Mouse (Mus musculus) urinary bladder, adult 2 months (tissue): ENCODE data around the gene Olfr279. TPM values are rescaled to one million over a fixed set of nuclear protein-coding genes. Genes with fewer than 3 reads are reported as not detected.
A peak's percentile ranks its signal among the peaks of the same experiment; 100 is the strongest.
"Not testable (repeated sequence)": the region's sequence is repeated elsewhere in the genome, so short reads cannot be mapped to it uniquely, and the experiment has no call there.

Source experiments
- DNase-seq: peaks from one replicate; pipeline ENCODE4 v3.0.0; 2022; ENCODE audit warnings: low spot score
- polyA plus RNA-seq: library from polyadenylated mRNA; depleted of rRNA; stranded (reverse); fragments of >200 nt; gene quantifications from 2 replicates; pipeline ENCODE4 v1.2.3, GENCODE M21; 2012

The Olfr279 gene
- polyA plus RNA-seq, 1 experiment: not detected

DNA sequence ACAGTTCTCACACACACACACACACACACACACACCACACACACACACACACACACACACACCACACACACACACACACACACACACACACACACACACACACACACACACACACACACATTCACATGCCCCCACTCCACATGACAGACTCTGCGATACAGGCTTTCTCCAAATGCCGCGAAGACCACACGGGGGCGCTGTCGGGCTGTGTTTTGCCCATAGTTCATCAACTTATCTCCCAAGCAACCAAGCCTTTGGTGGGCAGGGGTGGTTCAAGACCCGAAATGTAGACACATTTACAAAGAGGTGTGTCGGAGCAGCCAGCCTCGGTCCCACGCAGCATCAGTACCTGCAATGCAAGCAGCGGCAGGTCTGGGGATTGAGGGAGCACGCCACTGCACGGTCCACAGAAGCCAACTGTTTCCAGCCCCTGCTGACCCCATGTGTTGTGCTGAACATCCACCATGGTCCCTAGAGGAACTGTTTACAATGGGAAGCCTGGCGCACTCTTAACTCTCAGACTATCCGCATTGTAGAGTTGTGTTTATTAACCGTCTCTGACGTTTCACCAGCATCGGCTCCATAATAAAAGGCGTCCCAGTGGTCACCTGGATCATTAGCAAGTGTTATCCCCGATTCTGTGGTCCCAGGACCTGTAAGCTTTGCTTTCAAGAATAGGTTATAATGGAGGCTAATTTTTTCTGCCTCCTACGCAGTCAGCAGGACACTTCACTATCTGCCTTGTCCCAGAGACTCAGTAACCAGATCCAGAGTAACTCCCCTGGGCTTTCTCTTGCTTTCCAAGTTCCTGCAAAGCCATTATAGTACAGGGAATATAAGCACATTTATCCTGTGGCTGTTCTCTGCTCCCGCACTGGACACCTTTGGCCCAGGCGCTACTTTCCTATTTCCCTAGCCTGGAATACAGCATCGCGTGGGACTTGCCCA lies 18.5 kb downstream of the Olfr279 start:
- peak; percentile 57 for DNase-seq

- no peak for DNase-seq
Measured at GRCm38 (mm10) chr15:98511386-98511928, 19.3 kb downstream of the Olfr279 start.

GRCm38 (mm10) chr15:98512232-98512631 lies 20.0 kb downstream of the Olfr279 start:
- no peak for DNase-seq

- DNase-seq: no peak
Measured at GRCm38 (mm10) chr15:98512799-98513321, 20.7 kb downstream of the Olfr279 start.

- not testable (repeated sequence) for DNase-seq
Measured at GRCm38 (mm10) chr15:98513676-98514075, 21.5 kb downstream of the Olfr279 start.

GRCm38 (mm10) chr15:98514146-98514545 lies 21.9 kb downstream of the Olfr279 start:
- DNase-seq: no peak

- not testable (repeated sequence) for DNase-seq
Measured at GRCm38 (mm10) chr15:98514845-98515244, 22.6 kb downstream of the Olfr279 start.

DNA sequence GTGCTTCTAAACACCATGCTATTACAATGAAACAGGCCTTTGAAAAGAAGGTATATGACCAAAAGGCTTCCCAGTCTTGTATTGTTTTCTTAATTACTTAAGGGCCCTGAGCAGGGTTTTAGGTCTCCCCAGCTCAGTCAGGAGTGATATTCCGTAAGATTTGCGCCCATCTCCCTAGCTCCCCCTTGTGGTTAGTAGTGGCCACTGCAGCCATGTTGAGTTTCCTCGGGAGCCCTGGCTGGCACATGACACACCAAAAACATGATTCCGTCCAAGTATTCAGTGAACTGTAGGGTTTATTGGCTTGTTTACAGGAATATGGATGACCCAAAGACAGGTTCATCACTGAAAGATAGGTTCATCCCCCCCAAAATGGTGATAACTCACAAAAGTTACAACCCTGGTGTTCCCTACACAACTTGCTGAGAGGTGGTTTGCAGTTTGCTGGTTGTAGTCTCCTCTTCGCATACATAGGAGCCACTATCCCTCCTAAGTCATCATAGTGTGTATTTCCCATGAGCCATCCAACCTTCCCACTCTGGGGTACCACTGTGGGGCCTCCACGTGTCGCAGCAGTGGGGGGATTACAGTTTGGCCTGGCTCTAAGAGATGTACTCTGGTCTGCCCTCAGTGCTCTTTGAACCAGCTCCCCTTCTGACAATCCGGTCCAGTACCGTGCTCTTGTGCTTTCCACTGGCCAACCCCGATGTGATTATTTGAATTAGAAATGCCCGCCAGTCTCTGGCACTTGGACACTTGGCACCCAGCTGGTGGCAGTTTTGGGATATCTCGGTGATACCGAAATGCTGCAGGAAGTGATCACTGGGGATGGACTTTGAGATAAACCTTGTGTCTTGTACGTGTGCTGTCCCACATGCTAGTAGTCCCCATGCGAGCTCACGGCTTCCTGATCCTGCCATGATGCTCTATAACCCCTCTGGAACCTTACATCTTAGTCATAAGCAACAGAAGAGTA lies 25.5 kb downstream of the Olfr279 start:
- DNase-seq: no peak

DNA sequence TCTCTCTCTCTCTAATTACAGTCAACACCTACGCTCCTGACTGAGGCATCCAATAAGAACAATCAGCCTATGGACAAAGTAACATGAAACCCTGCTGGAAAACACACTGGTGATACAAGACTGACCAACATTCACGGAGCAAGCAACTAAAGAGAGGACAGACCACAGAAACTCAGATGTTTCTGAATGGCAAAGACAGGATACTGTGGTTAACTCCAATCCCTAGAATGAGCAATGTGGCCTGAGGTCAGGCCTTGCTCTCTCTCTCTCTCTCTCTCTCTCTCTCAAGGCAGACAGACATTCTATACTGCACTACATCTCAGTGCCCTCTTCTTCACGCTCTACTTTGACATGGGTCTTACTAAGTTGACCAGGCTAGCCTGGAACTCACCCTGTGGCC lies 29.0 kb downstream of the Olfr279 start:
- no peak for DNase-seq

DNA sequence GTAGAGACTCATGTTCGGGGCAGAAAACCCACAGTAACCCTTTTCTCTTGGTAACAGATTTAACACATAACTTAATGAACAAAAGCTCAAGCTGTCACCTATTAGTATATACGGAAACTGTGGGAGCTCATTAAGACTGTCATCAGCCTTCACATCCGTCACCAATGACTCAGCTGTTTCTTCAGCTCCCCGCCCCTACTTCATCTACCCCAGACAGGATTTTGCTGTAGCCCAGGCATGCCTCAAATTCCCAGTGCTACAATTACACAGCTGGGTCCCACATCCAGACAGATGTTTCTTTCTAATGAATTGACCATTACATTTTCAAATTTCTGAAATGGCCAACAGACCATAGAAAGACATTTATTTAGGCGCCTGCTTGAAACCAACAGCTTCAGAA lies 33.9 kb downstream of the Olfr279 start:
- no peak for DNase-seq

DNA sequence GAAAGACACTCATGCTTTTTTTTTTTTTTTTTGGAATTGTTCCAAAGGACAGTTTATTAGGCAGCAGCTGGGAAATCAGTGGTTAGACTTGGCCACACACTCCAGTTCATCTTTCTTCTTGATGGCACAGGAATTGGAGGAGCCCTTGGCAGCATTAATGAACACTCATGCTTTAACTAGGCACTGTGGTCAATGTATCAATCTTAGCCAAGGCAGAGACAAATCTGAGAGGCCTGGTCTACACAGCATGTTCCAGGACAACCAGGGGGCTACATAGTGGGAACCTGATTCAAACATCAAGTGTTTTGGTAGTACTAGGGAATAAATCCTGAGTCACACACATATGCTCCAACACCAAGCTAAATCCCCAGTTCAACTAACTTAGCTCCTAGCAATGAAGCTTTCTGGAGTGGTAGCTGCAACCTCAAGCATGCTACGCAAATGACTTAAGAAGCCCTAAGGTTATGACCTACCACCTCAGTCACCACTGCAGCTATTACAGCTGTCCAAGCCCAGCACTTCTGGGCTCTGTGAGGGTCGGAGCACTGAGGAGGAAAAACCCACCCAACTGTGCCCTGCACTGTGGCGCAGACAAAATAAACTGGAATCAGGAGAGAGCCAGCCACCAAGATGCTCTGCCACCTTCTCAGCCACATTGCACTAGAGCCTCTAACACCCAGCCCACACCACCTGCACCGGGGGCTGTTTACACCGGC lies 35.0 kb downstream of the Olfr279 start:
- no peak for DNase-seq

DNA sequence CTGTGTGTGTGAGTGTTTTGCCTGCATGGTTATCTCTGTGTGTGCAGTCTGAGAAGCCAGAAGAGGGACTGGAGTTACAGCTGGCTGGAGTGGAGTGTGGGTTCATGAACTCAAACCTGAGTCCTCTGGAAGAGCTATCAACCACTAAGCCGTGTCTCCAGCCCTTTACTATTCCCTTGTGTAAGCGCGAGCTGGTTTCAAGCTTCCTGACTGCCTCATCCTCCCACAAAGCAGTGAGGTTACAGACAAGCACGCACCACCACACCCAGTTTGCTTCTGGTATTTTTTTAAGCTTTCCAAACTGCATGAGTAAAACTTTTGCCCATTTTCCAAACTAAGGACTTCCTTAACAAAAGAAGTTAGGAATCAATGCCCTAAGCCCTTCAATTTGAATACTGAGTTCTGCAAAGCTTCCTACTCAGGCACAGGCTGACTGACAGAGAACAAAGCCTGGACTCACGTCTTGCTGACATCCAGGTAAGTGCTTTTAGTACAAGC lies 35.9 kb downstream of the Olfr279 start:
- DNase-seq: no peak

- no peak for DNase-seq
Measured at GRCm38 (mm10) chr15:98532281-98532680, 40.1 kb downstream of the Olfr279 start.

DNA sequence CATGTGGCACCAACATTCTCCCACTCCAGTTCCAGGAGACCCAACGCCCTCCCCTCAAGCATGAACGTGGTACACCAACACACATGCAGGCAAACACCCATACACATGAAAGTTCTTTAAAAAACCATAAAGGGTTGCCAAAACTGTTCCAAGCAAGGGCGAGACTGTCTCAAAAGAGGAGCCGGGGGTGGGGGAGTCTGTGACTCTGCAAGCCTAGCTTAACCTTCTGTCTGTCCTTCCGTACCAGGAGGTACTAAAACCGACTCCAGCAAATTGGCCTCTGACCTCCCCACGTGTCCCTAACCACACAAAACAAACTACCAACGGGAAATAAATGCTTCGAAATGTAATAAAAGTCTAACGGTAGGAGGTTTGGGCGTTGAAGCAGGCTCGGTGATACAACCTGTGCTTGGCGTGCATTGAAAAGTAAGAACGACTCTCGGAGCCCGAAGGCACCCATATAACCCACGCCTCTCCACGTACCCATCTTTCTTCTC lies 40.9 kb downstream of the Olfr279 start:
- DNase-seq: no peak

DNA sequence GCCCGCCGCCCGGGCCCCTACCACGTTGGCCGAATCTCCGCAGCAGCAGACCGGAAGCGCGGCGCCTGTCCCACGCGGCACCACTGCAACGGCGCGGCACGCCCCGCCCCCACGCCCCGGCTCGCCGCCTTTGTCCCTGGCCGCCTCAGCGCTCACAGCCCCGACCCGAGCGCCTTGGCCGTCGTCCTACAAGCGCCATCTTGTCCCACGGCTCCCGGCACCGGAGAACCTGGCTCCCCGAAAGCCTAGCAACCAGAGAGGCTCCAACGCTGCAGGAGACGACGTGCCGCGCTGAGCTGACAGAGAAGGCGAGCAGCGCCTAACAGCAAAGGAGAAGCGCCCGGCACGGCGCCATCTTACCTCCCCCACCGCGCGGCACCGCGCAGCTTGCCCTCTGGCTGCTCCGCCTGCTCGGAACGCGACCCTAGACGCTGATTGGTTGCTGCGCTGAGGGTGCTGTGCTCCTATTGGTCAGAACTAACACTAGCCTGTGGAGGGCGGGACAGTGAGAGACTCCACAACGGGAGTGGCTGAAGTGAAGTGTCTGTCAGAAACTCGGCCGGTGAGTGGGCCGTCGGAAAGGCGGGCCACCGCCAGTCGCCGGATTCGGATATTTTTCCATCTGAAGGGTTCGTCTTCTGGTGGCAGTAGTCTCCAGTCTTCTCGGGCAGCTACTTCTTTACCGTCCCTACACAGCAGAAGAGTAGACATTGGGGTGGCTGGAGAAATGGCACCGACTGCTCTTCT lies 41.9 kb downstream of the Olfr279 start, which contains the start of gene Kansl2:
TSS of gene Kansl2 (minus strand) at position 384 of the 747 bp plus-strand sequence.
- peak; percentile 91 for DNase-seq

GRCm38 (mm10) chr15:98535921-98536320 lies 43.7 kb downstream of the Olfr279 start:
- no peak for DNase-seq

- no peak for DNase-seq
Measured at GRCm38 (mm10) chr15:98536828-98537510, 44.8 kb downstream of the Olfr279 start.

DNA sequence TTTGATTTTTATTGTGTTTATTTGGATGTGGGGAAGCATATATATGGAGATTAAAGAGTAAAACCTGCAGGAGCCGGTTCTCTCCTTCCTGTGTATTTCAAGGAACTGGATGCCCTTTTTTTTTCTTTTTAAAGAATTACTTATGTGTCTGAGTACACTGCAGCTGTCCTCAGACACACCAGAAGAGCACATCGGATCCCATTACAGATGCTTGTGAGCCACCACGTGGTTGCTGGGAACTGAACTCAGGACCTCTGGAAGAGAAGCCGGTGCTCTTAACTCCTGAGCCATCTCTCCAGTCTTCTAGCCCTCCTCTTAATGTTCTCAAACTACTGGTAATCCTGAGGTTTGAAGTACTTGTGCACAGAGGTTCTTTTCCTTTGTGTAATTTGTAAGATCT lies 45.7 kb downstream of the Olfr279 start:
- DNase-seq: no peak

GRCm38 (mm10) chr15:98541064-98541463 lies 48.9 kb downstream of the Olfr279 start:
- no peak for DNase-seq
